Mouse (Mus musculus): Measurements from ENCODE around the gene Acsl4.
A peak's percentile ranks its signal among the peaks of the same experiment; 100 is the strongest.

Gene Acsl4

DNA sequence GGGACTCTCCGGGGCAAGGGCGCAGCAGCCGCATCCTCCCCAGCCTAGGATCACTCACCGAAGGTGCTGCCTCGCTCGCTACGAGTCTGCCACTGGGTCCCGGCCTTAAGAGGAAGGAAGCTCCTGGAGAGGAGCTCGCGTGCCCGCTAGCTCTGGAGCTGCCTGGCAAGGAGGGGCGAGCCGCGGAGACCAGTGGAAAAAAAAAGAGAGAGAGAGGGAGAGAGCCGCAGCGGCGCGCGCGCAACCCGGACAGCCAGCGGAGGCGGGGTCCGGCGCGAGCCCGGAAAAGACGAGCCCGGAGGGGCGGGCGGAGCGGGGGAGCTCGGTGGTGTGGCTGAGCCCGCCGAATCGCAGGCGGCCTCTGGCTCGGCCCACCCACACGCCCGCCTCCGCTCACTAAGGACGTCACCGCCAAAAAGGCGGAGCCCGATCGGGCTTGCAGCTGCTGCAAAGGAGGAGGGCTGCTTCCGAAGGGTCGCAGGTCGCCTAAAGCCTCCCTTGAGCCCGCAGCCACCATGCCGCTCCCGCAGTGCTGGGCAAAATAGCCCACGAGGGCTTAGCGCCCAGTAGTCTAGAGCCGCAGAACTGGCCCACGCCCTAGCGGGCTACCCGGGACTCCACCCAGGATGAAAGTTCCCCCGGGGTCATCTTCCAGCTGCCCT lies at the start of gene Acsl4:
TSS of gene Acsl4 (minus strand) at position 289 of the 662 bp plus-strand sequence.
- peak; percentile 81 for DNase-seq (ENCODE audit: extremely low spot score, low spot score)

DNA sequence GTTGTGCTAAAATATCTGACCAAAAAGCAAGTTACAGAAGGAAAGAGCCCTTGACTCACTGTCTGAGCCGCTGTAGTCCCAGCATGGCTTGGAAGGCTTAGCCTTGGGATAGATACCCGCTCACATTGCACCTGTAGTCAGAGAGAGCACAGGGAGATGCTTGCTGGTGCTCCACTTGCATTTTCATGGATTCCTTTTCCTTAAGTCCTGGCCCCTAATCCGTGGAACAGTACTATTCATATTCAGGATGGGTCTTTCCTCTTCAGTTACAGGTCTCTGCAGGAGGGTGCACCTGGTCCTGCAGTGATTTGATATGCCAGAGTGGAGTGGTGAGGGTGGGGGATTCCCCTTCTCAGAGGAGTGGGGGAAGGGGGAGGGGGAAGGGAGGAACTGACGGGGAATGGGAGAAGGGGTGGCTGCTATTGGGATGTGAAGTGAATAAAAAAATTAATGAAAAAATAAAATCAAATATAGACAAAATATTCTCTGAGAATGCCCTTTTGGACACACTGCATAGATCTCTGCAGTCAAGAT lies 47.7 kb upstream of the Acsl4 start:
- DNase-seq (ENCODE audit: extremely low spot score, low spot score), result no peak

DNA sequence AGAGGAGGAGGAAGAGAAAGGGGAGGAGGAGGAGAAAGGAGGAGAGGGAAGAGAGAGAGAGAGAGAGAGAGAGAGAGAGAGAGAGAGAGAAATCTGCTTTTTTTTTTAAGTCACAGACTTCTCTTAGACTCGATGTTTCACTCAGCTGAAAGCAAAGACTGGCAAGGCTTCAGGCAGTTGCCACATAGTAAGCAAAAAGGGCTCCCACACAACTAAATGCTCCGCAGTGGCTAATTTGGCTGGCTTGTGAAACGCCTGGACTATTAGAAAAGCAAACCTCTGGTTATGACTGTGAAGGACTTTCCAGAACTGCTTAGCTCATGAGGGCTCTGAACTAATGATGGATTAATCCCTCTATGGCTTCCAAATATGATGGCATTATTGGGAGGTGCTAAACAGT lies 42.5 kb upstream of the Acsl4 start:
- no peak for DNase-seq (ENCODE audit: extremely low spot score, low spot score)

DNA sequence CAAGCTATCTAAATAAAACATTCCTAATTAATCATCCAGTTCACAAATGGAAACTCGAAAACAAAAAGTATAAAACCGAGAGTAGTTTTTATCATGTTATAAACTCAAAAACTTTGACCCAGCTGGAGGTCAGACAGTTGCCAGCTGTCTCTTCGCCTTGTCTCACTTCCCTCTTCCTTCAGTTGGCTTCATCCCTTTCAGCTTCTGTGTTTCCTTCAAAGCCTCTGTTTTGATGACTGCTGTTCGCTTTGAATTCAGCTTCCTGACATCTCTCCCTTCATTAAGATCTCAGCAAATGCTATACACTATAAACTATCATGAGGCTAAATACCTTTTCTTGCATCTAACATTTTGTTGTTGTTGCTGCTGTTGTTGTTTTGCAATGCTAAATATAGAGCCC lies 36.8 kb upstream of the Acsl4 start:
- no peak for DNase-seq (ENCODE audit: extremely low spot score, low spot score)

DNA sequence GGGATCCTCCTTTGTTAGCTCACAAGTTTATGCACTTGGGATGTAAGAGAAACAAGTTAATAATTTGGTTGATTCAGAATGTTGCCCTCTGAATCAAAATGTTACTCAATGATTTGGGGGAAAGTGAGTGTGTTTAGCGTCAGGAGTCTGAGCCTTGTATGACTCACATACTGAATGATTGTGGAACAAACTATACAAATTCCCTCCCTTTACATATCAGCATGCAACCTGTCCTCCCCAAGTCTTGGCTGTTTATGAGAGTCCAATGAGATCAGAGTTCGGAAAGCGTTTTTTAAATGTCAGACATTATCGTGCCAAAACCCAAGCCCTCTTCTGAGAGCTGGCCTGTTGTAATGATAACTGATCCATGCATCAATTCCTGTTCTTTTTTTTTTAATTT lies 36.3 kb upstream of the Acsl4 start:
- DNase-seq (ENCODE audit: extremely low spot score, low spot score), result no peak

DNA sequence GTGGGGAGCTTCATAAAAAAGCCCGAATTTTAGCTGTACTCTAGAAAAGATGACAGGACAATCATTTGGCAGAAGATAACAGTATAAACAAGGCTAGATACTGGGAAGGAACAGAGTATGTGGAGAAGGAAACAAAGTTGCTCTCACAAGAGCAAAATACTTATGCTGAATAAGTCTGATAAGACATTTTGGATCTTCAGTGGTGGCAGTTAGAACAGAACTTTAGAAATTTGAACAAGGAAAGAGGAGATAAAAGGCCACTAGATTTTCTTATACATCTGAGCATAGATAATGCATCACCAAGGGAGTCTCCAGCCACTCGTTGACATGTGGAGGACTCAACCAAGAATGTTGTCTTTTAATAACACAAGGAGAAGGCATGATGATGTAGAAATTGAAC lies 23.5 kb upstream of the Acsl4 start:
- DNase-seq (ENCODE audit: extremely low spot score, low spot score), result no peak

DNA sequence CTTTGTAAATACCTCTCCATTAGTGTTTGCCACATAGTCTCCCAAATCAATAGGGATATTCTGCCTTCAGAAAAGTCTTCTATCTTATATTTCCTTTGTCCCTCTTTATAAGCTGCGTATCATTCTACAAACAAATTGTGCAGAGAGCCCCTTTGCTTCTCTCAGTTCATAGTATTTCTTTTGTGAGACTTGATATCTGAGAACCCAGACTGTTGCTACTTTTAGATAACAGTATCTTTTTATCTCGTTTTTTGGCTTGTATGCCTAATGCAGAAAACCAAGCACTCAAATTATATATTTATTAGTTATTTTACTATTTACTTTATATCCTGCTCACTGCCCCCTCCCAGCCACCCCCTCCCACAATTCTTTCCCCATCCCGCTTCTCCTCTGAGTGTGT lies 19.7 kb upstream of the Acsl4 start:
- no peak for DNase-seq (ENCODE audit: extremely low spot score, low spot score)

DNA sequence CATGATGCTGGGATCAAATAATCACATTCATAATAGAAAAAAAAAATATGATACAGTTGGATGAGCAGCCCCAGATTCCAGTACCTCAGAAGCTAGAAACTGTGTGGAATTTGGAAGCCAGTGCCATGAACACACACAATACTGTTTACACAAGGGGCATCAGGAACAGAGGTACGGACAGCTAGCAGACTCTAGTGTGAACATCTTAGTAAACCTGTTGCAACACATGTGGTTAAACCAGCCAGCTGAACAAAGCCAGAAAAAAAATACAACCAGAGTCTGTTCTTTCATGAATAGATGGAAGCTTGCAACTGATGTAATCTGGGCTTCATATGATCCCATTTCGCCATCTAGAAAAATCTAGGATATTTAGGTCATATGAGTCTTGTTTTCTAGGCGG lies 19.0 kb upstream of the Acsl4 start:
- no peak for DNase-seq (ENCODE audit: extremely low spot score, low spot score)

DNA sequence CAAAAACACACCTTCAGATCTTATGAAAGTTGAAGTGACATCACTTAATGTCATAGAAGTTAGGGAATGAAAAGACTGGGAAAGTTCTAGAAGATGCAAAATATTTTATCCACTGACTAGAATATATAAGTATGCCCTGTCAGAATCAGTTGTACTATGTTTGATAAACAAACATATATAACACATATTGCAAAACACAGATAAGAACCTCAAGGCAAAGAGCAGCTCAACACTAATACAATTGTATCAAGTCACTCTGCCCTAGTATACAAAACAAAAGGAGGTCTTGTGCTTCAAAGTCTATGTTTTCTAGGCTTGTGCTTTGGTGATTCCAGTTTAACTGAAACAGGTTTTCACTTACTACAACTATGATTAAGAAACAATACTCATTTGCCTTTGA lies 12.8 kb upstream of the Acsl4 start:
- no peak for DNase-seq (ENCODE audit: extremely low spot score, low spot score)

DNA sequence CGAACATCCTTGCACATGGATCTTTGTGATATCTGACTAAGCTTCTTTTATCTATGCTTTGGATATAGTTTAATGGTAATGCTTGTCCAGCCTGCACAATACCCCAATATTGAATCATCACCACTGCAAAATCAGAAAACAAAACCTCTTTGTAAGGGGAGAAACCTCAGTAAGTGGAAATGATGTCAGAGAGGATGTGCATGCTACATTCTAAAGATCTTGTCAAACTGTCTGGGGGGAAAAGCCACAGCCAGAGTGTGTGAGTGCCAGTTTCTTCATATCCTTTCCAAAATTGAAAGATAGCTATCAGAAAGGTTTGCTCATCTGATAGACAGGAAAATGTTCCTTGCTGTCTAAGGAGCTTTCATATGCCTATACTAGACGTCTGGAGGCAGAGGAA lies 8.3 kb upstream of the Acsl4 start:
- DNase-seq (ENCODE audit: extremely low spot score, low spot score), result no peak

DNA sequence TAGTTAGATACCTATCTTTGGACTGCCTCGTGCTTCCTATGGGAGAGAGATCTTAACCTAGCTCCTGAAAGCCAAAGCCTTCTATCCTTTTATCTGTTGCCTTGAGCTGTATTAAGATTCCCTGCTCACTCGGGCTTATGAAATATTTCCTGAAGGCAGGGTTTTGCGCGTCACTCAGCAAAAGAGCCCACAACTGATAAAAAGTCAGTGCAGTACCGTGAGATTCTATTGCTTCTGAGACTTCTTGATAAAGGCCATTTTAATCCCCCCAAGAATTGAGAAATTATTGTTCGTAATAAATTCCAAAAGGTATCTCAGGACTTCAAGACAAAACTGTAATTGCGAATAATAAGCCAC lies 552 bp upstream of the Acsl4 start:
- no peak for DNase-seq (ENCODE audit: extremely low spot score, low spot score)

DNA sequence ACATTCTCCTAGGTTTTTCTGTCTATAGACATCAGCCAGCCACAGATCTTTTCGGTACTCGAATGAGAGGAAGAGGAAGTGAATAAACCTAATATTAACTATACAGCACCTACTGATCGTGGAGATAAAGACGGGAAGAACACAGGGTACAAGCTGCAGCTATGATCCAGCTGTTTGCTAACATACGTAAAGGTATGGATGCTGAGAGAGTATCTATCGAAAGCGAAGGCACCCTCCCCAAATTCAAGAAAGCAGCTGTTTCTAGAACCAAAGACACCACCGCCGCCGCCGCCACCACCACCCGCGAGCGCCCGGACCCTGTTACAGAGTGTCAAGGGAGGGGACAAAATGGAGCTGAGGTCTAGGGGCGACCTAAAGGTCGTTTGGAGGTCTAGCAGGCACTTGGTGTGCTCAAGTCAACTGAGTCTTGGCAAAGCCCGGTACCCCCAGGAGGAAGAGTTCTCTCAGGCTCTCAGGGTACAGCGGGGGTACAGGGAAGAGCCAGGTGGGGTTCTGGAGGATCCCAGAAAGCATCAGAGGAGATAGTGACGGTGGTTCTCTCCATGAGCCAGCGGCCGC lies 665 bp downstream of the Acsl4 start:
- DNase-seq (ENCODE audit: extremely low spot score, low spot score), result peak; percentile 32

DNA sequence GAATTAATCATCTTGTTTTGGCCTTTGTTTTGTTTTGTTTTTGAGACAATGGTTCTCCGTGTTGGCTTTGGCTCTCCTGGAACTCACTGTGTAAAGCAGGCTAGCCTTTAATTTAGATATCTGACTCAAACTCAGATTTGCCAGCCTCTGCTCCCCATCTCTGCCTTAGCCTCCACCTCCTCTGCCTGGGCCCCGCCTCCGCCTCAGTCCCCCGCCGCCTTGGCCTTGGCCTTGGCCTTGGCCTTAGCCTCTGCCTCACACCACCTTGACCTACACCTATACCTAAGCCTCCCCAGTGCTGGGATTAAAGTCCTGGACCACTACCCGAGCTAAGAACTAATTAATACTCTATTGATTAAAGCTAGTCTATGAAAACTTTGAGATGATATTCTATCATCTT lies 2.2 kb downstream of the Acsl4 start:
- no peak for DNase-seq (ENCODE audit: extremely low spot score, low spot score)

DNA sequence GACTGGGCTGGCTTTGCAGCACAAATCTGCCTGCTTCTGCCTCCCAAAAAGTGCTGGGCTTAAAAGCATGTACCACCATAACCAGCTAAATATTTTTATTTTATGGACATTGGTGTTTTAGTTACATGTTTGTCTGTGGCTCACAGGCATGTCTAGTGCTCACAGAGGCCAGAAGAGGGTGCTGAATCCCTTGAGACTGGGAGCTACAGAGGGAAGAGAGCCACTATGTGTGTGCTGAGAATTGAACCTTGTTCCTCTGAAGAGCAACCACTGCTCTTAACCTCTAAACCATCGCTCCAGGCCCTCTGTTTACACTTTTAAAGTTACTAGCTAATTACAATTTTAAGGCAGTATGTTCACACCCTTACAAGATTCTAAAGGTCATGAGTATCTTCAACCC lies 2.7 kb downstream of the Acsl4 start:
- DNase-seq (ENCODE audit: extremely low spot score, low spot score), result no peak

DNA sequence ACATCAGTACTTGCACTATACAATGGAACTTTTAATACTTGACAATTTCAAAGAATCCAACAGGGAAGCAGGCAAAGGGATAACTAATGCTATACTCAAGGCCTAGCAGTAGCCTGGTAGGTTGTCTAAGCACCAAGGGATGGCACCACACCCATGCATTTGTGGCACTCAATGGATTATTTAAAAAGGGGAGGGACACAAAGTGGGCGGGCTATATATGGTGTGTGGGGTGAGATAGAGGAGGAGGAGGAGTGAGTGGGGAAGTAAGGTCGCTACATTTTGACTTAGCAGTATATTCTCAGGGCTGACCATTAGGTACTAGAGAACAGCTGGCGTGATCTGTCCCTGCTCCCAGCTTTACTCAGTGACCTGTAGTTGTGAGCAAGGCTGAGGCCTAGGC lies 5.4 kb downstream of the Acsl4 start:
- DNase-seq (ENCODE audit: extremely low spot score, low spot score), result no peak

DNA sequence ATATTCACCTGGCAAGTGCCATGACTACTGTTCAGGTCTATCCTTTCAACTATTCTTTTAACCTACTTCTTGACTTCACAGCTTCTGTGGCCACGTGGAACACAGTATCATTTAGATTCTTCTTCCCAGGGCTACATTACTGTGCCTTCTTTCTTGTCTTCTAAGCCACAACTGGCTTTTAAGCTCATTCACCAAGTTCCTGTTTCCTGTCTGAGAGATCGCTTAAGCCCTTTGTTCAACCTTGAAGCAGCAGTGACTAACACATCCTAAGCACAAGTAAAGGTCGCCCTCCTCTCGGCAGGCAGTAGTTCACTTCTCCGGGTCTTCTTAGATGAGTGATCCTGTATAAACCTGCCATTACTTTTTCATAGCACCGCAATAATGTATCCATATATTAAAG lies 10.4 kb downstream of the Acsl4 start:
- DNase-seq (ENCODE audit: extremely low spot score, low spot score), result no peak

DNA sequence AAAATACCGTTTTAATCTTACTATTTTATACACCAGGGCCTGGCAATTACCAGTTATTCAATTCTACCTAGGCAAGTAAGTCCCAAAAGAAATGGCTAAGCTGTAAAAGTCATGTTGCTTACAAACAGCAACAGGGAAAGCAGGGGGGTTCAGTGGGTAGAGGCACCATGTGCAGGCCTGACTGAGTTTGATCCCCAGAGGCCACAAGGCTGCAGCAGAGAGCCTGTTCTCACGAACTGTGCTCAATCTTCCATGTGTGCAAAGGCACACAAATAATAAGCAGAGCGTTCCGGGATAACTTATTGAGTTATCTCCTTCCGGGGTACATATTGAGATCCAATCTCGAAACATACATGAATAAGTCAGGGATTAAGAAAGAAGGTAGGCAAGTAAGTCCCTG lies 12.3 kb downstream of the Acsl4 start:
- DNase-seq (ENCODE audit: extremely low spot score, low spot score), result no peak

DNA sequence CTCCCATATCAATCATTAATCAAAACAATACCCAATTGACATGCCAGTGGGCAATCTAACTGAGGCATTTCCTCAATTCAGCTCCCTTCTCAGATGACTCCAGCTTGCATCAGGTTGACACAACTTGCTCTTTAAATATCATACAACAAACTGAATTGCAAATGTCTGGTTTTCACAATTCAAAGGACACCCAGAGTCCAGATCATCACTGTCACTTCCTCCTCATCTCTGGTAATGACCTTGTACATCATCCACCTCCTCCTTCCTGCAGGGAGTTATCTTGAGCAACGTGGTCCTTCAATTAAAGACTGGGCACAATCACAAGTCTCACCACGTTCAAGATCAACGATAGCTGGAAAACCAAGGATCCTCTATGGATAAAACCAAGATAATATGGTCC lies 13.0 kb downstream of the Acsl4 start:
- DNase-seq (ENCODE audit: extremely low spot score, low spot score), result no peak

DNA sequence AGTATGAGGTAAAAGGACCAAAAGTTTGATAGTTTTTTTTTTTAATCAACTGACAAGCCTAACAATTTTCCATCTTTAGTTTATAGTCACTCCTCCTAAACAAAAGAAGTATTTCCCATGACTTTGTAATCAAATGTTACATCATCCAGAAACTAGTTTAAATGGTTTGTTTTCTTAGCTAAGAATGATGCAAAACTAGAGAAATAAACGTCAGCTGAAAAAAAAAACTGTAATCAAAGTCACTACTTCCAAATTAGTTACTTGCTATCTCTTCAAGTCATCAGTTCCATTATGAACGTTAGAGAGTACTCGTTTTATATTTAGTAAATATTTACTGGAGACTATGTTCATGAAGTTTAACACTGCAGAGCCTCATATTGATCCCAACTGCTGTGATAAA lies 13.6 kb downstream of the Acsl4 start:
- no peak for DNase-seq (ENCODE audit: extremely low spot score, low spot score)

DNA sequence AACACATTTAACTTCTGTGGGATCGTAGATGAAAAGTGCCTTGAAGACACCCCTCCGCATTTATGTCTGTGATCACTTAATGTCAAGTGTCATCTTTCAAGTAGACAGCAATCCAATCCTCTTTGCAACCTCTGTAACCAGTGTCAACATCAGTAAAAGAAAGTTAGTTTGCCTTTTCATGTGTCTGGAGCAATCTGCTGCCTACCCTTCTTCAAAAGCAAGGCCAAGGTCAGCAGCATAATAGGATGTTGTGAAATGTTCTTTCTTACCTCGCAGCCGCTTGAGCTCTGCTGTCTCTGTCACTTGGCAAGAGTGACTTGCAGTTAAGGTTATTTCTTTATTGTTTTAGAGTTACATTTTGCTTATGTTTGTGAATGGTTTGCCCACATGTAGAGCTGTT lies 14.8 kb downstream of the Acsl4 start:
- DNase-seq (ENCODE audit: extremely low spot score, low spot score), result no peak

DNA sequence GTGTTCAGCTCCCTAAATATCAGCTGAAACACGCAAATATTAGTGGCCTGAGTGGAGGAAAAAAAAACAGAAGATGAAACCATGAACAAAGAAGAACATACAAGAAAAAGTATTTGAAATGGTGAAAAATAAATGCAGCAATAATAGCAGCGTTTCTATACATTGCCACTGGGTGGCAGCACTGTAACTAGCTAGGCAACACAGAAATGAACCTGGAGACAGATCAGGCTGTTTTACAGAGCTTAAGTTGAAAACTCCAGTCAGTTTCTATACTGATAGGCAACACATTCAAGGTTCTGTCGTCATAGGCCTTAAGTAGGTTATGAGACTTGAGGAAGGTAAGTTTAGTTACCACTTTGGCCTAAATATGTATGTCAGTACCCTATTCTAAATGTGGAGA lies 17.9 kb downstream of the Acsl4 start:
- DNase-seq (ENCODE audit: extremely low spot score, low spot score), result no peak

DNA sequence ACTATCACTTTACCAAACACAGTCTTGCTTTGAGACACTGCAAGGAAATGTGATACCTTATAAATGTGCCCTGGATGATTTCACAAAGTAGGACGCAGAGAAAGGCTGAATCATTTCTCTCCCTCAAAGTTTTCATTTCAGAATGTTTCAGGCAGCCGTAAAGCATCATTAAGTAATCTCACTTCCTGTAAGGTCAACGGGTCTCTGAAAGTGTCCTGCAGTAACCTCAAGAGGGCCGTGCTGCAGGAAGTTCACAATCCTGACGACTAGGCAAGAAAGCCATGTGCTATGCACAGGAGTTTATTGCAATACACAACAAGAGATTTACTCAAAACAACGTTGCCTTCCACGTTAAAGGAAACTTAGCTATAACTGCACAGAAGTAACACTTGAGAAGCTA lies 20.4 kb downstream of the Acsl4 start:
- DNase-seq (ENCODE audit: extremely low spot score, low spot score), result no peak

DNA sequence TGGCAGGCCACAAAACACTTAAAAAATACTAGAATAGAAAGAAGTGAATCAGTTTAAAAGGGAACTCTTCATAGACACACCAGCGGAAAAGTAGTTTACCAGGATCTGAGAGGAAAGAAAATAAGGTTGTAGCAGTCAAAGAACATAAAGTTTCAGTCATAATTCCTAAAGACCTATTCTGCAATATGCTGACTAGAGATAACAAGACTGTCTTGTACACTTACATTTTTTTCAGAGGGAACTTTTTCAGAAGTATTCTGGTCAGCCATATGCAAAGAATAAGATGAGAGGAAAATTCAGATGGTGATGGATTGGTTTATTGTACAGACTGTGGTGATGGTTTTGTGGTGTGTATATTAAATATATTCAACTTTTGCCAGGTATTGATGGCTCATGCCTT lies 26.5 kb downstream of the Acsl4 start:
- DNase-seq (ENCODE audit: extremely low spot score, low spot score), result no peak

DNA sequence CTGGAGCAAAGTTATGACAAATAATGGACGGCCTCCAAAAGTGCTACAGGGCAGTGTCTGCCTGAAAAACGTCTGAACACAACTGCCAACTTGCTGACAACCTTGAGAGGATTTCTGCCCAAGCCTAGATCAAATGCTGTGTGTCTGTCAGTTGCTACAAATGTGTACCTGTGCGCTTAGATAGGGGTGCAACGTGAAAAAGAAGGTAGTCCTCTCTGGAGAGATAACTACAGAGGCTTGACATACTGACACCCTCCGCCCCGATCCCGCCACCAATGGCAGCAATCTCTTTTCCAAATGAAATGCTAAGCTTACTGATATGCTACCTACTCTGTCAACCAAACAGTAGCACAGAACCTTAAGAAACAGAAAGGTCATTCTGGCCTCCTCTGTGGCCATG lies 31.3 kb downstream of the Acsl4 start:
- DNase-seq (ENCODE audit: extremely low spot score, low spot score), result no peak
